Mouse (Mus musculus) intestine, embryonic 16.5 days (tissue): Measurements from ENCODE around the gene Gm11939. TPM values are rescaled to one million over a fixed set of nuclear protein-coding genes. Genes with fewer than 3 reads are reported as not detected.
"Not testable (repeated sequence)": the region's sequence is repeated elsewhere in the genome, so short reads cannot be mapped to it uniquely, and the experiment has no call there.

ENCODE experiments used
- ATAC-seq: fragments of 200-750 bp; cut with Nextera tagmentation; 2 replicates; pipeline ENCODE4 v1.8.0; 2017; ENCODE audit warnings: moderate TSS enrichment, moderate library complexity
- H3K27ac ChIP-seq: fragments of 300-500 bp; sonication (generic); 2 replicates; pipeline ENCODE4 v1.5.1; 2014; ENCODE audit warnings: mild to moderate bottlenecking, low read length
- H3K27me3 ChIP-seq: fragments of 300-500 bp; sonication (generic); replicated peaks from 2 replicates; pipeline ENCODE4 v1.6.1; 2014; ENCODE audit warnings: low read length, control low read depth, mixed read lengths; ENCODE audit not compliant: control insufficient read depth, insufficient read depth
- H3K36me3 ChIP-seq: fragments of 300-500 bp; sonication (generic); 2 replicates; pipeline ENCODE4 v1.6.1; 2014; ENCODE audit warnings: low read length, control low read depth; ENCODE audit not compliant: control insufficient read depth, insufficient read depth
- H3K4me1 ChIP-seq: fragments of 300-500 bp; sonication (generic); 2 replicates; pipeline ENCODE4 v1.6.1; 2014; ENCODE audit warnings: low read length, control low read depth, mixed read lengths; ENCODE audit not compliant: control insufficient read depth, insufficient read depth
- H3K4me2 ChIP-seq: fragments of 300-500 bp; sonication (generic); 2 replicates; pipeline ENCODE4 v1.6.1; 2014; ENCODE audit warnings: low read depth, low read length, control low read depth
- H3K4me3 ChIP-seq: fragments of 300-500 bp; sonication (generic); 2 replicates; pipeline ENCODE4 v1.5.1; 2014; ENCODE audit warnings: mild to moderate bottlenecking, low read length
- H3K9ac ChIP-seq: fragments of 300-500 bp; sonication (generic); 2 replicates; pipeline ENCODE4 v1.6.1; 2014; ENCODE audit warnings: low read depth, low read length
- H3K9me3 ChIP-seq: fragments of 300-500 bp; sonication (generic); 2 replicates; pipeline ENCODE4 v1.6.1; 2016; ENCODE audit warnings: low read length, control low read depth; ENCODE audit not compliant: control insufficient read depth
- WGBS: fragments of 180-500 bp; shearing (Covaris S2); extraction: QIAGEN DNeasy Blood & Tissue Kit; methylation state at CpG from one replicate; pipeline ENCODE4 v1.1.7; 2014; 5-methylcytosine and 5-hydroxymethylcytosine counted together
- polyA plus RNA-seq: library from polyadenylated mRNA; unstranded; fragments of >200 nt; fragmentation: Nextera tagmentation; extraction: Ambion mirVana; gene quantifications from 2 replicates; pipeline ENCODE4 v1.2.1, GENCODE M21; 2015

The Gm11939 gene
- not detected in 2 replicates for polyA plus RNA-seq

DNA sequence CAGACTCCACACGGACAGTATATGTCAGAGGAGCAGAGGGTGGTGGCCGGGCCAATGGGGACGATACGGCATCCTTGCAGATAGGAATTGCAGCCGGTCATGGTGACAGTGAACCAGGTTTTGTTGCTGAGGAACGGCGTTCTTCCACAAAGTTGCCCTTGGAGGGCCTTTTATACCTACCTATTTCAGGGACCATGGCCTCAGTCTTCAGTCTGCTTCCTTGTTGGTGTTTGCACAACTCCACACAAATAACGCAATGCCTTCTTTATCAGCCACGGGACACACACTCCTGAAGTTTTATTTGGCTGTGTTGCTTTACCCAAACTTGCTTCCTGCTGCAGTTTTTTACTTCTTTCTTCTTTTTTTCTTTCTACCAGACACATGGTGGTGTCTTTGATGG lies at the start of gene Gm11939:
TSS of gene Gm11939 (minus strand) at position 101 of the 400 bp plus-strand sequence.
- no peaks in the 10 kb centered on the region for H3K9me3 ChIP-seq
- 84% methylated on average over 9 of the region's 9 CpGs for WGBS
- no peaks in the 10 kb centered on the region for H3K36me3 ChIP-seq
- no peak for ATAC-seq
- no peak within 1 kb of the TSS for H3K9ac ChIP-seq
- no peak within 1 kb of the TSS for H3K4me3 ChIP-seq
- H3K27me3 ChIP-seq, result no peaks in the 10 kb centered on the region
- H3K4me2 ChIP-seq, result no peak within 1 kb of the TSS
- H3K4me1 ChIP-seq, result no peaks in the 10 kb centered on the region
- H3K27ac ChIP-seq, result no peak within 1 kb of the TSS

DNA sequence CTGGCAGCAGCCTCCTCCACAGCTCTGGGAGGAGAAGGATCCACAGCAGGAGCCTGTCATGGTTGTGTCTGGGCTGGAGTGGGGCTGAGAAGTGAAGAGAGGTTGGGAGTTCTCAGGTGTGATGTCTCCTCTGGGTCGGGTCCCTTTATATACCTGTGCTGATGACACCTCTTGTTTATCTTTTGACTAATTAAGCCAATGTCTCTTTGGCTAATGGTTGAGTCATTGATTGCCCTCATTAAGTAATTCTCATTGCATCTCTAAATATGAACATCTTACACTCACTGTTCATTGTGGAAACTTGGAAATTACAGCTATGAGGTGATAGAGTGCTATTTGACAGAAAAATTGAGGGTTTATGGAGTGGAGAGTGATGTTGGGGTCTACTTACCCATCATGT lies 43.9 kb upstream of the Gm11939 start, which contains the start of gene Gm11938:
TSS of gene Gm11938 (minus strand) at position 101 of the 400 bp plus-strand sequence.
- not testable (repeated sequence) for H3K9me3 ChIP-seq, ATAC-seq, H3K4me2 ChIP-seq, H3K36me3 ChIP-seq, H3K27ac ChIP-seq, H3K4me1 ChIP-seq, H3K4me3 ChIP-seq, H3K9ac ChIP-seq, H3K27me3 ChIP-seq
- 58% methylated on average over 1 of the region's 1 CpGs for WGBS

DNA sequence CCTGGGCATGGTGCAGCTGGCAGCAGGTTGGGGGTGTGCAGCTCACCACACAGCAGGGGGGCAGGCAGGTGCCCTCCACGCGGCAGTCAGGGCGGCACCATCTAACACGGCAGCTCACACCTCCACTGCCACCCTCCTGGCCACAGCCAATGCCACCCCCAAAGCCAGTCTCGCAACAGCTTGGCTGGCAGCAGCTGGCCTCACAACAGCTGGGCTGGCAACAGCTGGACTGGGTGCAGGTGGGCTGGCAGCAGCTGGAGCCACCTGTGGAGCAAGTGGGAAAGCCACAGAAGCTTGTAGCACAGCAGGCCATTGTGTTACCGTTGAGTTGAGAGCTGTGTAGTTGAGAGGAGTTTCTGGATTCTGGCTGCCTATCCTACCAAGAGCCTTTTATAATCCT lies 38.5 kb upstream of the Gm11939 start, which contains the start of gene Krtap9-3:
TSS of gene Krtap9-3 (minus strand) at position 364 of the 400 bp plus-strand sequence.
- not testable (repeated sequence) for H3K27me3 ChIP-seq, H3K4me2 ChIP-seq, H3K36me3 ChIP-seq, ATAC-seq, H3K9me3 ChIP-seq, H3K4me1 ChIP-seq, H3K9ac ChIP-seq, H3K4me3 ChIP-seq, H3K27ac ChIP-seq
- WGBS, result 71% methylated on average over 4 of the region's 6 CpGs

DNA sequence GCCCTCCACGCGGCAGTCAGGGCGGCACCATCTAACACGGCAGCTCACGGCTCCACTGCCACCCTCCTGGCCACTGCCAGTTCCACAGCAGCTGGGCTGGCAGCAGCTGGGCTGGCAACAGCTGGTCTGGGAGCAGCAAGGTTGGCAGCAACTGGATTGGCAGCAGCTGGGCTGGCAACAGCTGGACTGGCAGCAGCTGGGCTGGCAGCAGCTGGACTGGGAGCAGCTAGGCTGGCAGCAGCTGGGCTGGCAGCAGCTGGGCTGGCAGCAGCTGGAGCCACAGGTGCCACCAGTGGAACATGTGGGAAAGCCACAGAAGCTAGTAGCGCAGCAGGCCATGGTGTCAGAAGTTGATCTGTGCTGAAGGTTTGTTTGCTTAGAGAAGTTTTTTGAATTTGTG lies 31.7 kb upstream of the Gm11939 start, which contains the start of gene Krtap1-3:
TSS of gene Krtap1-3 (minus strand) at position 359 of the 400 bp plus-strand sequence.
- WGBS, result 85% methylated on average over 6 of the region's 6 CpGs
- Histone ChIP-seq H3K27me3 (no peaks in the 10 kb centered on the region), H3K4me1 (no peaks in the 10 kb centered on the region), H3K4me2 (no peak within 1 kb of the TSS), H3K27ac (no peak within 1 kb of the TSS), H3K9ac (no peak within 1 kb of the TSS), H3K9me3 (no peaks in the 10 kb centered on the region), H3K36me3 (no peaks in the 10 kb centered on the region), H3K4me3 (no peak within 1 kb of the TSS)
- no peak for ATAC-seq

DNA sequence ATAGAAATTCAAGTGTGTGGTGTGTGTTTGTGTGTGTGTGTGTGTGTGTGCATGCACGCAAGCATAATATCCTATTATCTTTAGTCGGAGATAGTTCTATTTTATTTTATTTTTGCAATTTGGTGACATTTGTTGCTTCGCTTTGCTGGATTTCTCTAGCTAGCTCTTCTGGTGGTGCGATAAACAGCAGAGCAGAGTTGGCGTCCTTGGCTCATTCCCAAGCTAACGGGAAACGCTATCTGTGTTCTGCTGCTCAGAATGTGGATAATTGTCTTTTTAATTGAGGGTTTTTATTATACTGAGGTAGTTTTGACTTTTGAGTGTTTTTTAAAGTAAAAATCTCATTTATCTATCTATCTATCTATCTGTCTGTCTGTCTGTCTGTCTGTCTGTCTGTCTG lies 25.8 kb upstream of the Gm11939 start:
- no peaks in the 10 kb centered on the region for H3K27me3 ChIP-seq
- no peaks in the 10 kb centered on the region for H3K4me1 ChIP-seq
- no peak overlapping the region for H3K9ac ChIP-seq
- no peak overlapping the region for H3K4me3 ChIP-seq
- H3K4me2 ChIP-seq, result no peak overlapping the region
- H3K27ac ChIP-seq, result no peak overlapping the region
- H3K36me3 ChIP-seq, result no peaks in the 10 kb centered on the region
- WGBS, result 79% methylated on average over 7 of the region's 7 CpGs
- no peaks in the 10 kb centered on the region for H3K9me3 ChIP-seq
- ATAC-seq, result no peak

DNA sequence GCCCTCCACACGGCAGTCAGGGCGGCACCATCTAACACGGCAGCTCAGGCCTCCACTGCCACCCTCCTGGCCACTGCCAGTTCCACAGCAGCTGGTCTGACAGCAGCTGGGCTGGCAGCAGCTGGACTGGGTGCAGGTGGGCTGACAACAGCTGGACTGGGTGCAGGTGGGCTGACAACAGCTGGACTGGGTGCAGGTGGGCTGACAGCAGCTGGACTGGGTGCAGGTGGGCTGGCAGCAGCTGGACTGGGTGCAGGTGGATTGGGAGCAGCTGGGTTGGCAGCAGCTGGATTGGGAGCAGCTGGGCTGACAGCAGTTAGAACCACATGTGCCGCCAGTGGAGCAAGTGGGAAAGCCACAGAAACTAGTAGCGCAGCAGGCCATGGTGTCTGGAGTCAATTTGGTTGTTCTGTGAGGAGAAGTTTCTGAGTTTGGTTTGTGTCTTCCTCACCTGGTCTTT lies 24.0 kb upstream of the Gm11939 start, which contains the start of gene Krtap1-4:
TSS of gene Krtap1-4 (minus strand) at position 410 of the 460 bp plus-strand sequence.
- 74% methylated on average over 5 of the region's 5 CpGs for WGBS
- Histone ChIP-seq H3K36me3 (no peaks in the 10 kb centered on the region), H3K27me3 (no peaks in the 10 kb centered on the region), H3K4me1 (no peaks in the 10 kb centered on the region), H3K9me3 (no peaks in the 10 kb centered on the region), H3K4me2 (no peak within 1 kb of the TSS), H3K4me3 (no peak within 1 kb of the TSS), H3K27ac (no peak within 1 kb of the TSS), H3K9ac (no peak within 1 kb of the TSS)
- ATAC-seq, result no peak

DNA sequence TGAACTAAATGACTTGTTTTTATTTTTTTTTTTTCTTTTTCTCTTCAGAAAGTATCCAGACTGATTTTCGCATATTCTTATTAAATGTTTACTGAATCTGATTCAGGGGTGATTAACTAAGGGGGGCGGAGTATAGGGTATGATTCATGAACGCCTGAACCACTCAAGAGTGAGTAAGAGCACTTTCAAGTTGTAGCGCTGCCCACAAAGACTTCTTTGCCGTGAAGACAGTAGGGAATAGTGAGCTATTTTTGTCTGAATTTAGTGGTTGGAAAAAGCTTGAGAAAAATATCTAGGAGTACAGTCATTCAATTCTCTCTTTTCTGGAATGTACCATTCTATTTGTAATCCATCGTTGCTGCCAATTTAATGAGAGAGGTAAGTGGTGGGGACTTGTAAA lies 22.3 kb upstream of the Gm11939 start:
- H3K9me3 ChIP-seq, result no peaks in the 10 kb centered on the region
- H3K9ac ChIP-seq, result no peak overlapping the region
- no peak overlapping the region for H3K4me3 ChIP-seq
- ATAC-seq, result no peak
- WGBS, result 83% methylated on average over 6 of the region's 6 CpGs
- no peaks in the 10 kb centered on the region for H3K36me3 ChIP-seq
- H3K27ac ChIP-seq, result no peak overlapping the region
- H3K4me1 ChIP-seq, result no peaks in the 10 kb centered on the region
- no peaks in the 10 kb centered on the region for H3K27me3 ChIP-seq
- H3K4me2 ChIP-seq, result no peak overlapping the region

DNA sequence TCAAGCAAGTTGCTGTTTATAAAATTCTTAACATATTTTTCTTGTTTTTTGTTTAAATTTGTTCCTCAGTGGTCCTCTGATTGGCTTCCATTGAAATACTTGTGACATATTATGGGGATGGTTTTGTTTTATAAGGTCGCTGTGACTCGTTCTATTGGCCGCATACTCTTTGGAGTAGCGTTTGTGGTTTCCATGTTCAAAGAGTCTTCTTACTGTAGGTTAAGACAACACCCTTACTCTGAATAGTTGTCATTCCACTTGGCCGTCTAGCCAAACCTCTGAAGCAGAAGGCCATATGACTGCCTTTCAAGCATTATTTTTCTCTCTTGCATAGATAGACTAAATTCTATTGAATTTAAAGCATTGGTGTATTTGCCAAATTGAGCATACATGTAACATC lies 21.8 kb upstream of the Gm11939 start:
- no peak overlapping the region for H3K9ac ChIP-seq
- 92% methylated on average over 5 of the region's 5 CpGs for WGBS
- H3K9me3 ChIP-seq, result no peaks in the 10 kb centered on the region
- no peaks in the 10 kb centered on the region for H3K4me1 ChIP-seq
- H3K27me3 ChIP-seq, result no peaks in the 10 kb centered on the region
- H3K36me3 ChIP-seq, result no peaks in the 10 kb centered on the region
- H3K4me3 ChIP-seq, result no peak overlapping the region
- ATAC-seq, result no peak
- H3K4me2 ChIP-seq, result no peak overlapping the region
- no peak overlapping the region for H3K27ac ChIP-seq

DNA sequence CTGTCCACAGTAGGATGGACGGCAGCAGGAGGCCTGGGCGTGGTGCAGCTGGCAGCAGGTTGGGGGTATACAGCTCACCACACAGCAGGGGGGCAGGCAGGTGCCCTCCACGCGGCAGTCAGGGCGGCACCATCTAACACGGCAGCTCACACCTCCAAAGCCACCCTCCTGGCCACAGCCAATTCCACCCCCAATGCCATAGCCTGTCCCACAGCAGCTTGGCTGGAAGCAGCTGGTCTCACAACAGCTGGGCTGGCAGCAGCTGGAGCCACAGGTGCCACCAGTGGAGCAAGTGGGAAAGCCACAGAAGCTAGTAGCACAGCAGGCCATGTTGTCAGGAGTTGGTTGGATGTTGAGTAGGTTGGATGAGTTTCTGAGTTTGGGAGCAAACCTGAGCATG lies 21.4 kb upstream of the Gm11939 start, which contains the start of gene Krtap1-5:
TSS of gene Krtap1-5 (minus strand) at position 381 of the 400 bp plus-strand sequence.
- ATAC-seq, result no peak
- H3K4me1 ChIP-seq, result no peaks in the 10 kb centered on the region
- no peaks in the 10 kb centered on the region for H3K27me3 ChIP-seq
- H3K9ac ChIP-seq, result no peak within 1 kb of the TSS
- H3K9me3 ChIP-seq, result no peaks in the 10 kb centered on the region
- no peak within 1 kb of the TSS for H3K4me2 ChIP-seq
- no peaks in the 10 kb centered on the region for H3K36me3 ChIP-seq
- H3K4me3 ChIP-seq, result no peak within 1 kb of the TSS
- H3K27ac ChIP-seq, result no peak within 1 kb of the TSS
- WGBS, result 87% methylated on average over 6 of the region's 6 CpGs

DNA sequence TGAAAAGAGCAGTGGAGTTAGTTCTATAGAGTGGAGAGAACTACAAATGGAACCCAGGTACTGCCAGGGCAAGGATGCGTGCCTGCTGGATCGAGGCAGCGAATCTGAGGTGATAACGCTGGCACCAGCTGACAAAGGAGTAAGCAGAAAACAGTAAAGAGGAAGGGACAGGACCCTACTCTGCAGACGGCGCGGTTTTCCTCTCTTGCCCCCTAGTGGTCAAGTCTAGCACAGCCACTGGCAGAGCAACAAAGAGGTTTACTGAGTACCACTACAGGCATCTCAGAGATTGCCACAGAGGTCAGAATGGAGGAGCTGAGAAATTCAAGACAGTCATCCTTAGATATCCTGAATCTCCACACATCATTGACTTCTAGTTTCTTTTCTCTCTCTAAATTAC lies 14.8 kb upstream of the Gm11939 start:
- H3K4me3 ChIP-seq, result no peak overlapping the region
- H3K9ac ChIP-seq, result peak overlapping the region; percentile 41; the same call in 1 of the 2 replicates
- no peaks in the 10 kb centered on the region for H3K9me3 ChIP-seq
- ATAC-seq, result 0 out of 2 replicates have a peak, but pooled peaks have one; percentile 58
- no peaks in the 10 kb centered on the region for H3K4me1 ChIP-seq
- no peaks in the 10 kb centered on the region for H3K27me3 ChIP-seq
- H3K4me2 ChIP-seq, result peak overlapping the region; percentile 34
- H3K36me3 ChIP-seq, result no peaks in the 10 kb centered on the region
- no peak overlapping the region for H3K27ac ChIP-seq
- 3% methylated on average over 7 of the region's 7 CpGs for WGBS
